Mouse (Mus musculus) brain, embryonic 14.5 days (tissue): ENCODE measurements around the gene Tmem107. TPM values are rescaled to one million over a fixed set of nuclear protein-coding genes. Genes with fewer than 3 reads are reported as not detected.

ENCODE experiments used
- DNase-seq: peaks from one replicate; pipeline ENCODE4 v3.0.0-alpha.2; 2011; ENCODE audit warnings: low read depth
- CTCF ChIP-seq: fragments of 200-500 bp; IDR thresholded peaks from 2 replicates; pipeline ENCODE4 v1.5.1; 2012; ENCODE audit warnings: inconsistent platforms, mild to moderate bottlenecking, moderate library complexity, borderline replicate concordance; ENCODE audit not compliant: insufficient read depth, insufficient read length; ENCODE audit errors: extremely low read depth
- POLR2A ChIP-seq: fragments of 200-500 bp; IDR thresholded peaks from 2 replicates; pipeline ENCODE4 v1.6.1; 2012; ENCODE audit warnings: mild to moderate bottlenecking, inconsistent platforms, borderline replicate concordance; ENCODE audit not compliant: poor library complexity, insufficient read depth, insufficient read length, severe bottlenecking; ENCODE audit errors: extremely low read depth
- polyA plus RNA-seq: library from polyadenylated mRNA; depleted of rRNA; stranded (reverse); fragments of >200 nt; gene quantifications from 2 replicates; pipeline ENCODE4 v1.2.3, GENCODE M21; 2012

Gene Tmem107
- polyA plus RNA-seq, 1 experiment: 25.6 TPM

DNA sequence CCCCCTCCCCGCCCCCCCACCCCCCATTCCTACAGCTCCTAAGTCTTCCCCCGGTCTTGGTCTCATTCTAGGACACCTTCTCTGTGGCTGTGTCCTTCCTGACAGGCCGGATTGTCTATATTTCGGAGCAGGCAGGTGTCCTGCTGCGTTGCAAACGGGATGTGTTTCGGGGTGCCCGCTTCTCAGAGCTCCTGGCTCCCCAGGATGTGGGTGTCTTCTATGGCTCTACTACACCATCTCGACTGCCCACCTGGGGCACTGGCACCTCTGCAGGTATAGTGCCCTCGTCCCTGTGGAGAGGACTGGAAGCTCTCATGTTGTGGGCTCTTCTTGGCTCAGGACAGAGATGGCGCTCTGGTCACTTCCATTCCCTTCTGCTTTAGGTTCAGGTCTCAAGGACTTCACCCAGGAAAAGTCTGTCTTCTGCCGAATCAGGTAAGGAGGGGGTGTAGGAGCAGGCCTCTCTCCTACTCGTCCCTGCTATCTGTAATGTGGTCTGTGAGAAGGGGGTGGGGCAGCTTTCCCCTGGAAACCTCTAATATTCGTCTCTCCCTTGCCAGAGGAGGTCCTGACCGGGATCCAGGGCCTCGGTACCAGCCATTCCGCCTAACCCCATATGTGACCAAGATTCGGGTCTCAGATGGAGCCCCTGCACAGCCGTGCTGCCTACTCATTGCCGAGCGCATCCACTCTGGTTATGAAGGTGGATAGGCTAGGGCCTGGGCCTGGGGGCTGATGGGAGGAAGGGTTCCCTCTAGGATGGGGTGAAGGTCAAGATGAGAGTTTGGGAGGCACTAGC is 31.2 kb downstream of the Tmem107 start:
- no peak for DNase-seq

GRCm38 (mm10) chr11:69102403-69102725 is 31.8 kb downstream of the Tmem107 start:
- no peak for TF ChIP-seq CTCF
- no peak for TF ChIP-seq POLR2A
- DNase-seq: no peak

More for the DNA sequence above, 31.2 kb downstream of the Tmem107 start:
- TF ChIP-seq POLR2A (no peak), CTCF (no peak)

DNA sequence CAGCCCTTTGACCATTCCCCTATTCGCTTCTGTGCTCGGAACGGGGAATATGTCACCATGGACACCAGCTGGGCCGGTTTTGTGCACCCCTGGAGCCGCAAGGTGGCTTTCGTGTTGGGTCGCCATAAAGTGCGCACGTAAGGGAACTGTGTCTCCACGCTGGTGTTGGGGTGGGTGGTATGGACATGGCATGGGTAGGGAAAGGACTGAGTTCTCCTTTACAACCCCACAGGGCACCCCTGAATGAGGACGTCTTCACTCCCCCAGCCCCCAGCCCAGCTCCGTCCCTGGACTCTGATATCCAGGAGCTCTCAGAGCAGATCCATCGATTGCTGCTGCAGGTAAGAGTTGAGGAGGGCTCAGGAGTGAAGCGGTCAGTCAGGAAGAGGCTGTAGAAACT is 32.5 kb downstream of the Tmem107 start:
- DNase-seq: no peak
- TF ChIP-seq POLR2A (no peak), CTCF (no peak)

- no peak for DNase-seq
- TF ChIP-seq POLR2A: no peak
- TF ChIP-seq CTCF: no peak
These were observed 33.2 kb downstream of the Tmem107 start for GRCm38 (mm10) chr11:69103531-69104435.

- TF ChIP-seq POLR2A (no peak), CTCF (no peak)
- DNase-seq: no peak
These were observed 33.9 kb downstream of the Tmem107 start for GRCm38 (mm10) chr11:69104487-69104886.

DNA sequence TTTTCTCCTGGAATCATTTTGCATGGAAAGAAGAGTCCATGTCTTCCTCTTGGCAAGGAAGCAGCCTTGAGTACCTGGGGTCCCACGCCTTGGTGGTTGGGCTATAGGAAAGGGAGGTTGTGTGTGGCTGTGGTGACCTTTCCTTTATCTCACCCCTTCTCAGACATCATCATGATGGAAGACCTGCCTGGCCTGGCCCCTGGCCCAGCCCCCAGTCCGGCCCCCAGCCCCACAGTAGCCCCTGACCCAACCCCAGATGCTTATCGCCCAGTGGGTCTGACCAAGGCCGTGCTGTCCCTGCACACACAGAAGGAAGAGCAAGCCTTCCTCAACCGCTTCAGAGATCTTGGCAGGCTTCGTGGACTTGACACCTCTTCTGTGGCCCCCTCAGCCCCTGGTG is 34.6 kb downstream of the Tmem107 start:
- no peak for DNase-seq
- TF ChIP-seq POLR2A: no peak
- TF ChIP-seq CTCF: no peak

- TF ChIP-seq POLR2A (no peak), CTCF (no peak)
- no peak for DNase-seq
These were observed 35.2 kb downstream of the Tmem107 start for GRCm38 (mm10) chr11:69105796-69106195.

DNA sequence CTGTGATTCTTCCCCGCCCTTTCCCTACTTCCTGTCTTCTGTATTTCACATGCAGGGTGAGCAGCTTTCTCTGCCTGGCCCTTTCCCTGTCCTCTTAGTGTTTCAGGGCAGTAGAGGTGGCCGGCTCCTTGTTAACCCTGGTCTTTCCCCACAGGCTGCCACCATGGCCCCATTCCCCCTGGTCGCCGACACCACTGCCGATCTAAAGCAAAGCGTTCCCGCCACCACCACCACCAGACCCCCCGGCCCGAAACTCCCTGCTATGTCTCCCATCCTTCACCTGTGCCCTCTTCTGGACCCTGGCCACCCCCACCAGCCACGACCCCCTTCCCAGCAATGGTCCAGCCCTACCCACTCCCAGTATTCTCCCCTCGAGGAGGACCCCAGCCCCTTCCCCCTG is 35.7 kb downstream of the Tmem107 start:
- no peak for TF ChIP-seq POLR2A
- no peak for TF ChIP-seq CTCF
- DNase-seq: no peak

DNA sequence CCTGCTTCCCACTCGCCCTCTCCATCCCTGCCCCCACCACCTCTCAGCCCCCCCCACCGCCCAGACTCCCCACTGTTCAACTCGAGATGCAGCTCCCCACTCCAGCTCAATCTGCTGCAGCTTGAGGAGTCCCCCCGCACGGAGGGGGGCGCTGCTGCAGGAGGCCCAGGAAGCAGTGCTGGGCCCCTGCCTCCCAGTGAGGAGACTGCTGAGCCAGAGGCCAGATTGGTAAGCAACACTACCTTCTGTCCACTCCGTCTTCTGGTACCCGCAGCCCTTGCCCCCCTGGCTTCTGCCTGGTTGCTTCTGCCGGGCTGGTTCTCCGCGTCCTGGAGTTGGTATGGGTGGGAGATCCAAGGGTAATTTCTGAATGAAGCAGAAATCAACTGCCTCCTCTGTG is 36.2 kb downstream of the Tmem107 start:
- no peak for DNase-seq
- TF ChIP-seq POLR2A (no peak), CTCF (no peak)

DNA sequence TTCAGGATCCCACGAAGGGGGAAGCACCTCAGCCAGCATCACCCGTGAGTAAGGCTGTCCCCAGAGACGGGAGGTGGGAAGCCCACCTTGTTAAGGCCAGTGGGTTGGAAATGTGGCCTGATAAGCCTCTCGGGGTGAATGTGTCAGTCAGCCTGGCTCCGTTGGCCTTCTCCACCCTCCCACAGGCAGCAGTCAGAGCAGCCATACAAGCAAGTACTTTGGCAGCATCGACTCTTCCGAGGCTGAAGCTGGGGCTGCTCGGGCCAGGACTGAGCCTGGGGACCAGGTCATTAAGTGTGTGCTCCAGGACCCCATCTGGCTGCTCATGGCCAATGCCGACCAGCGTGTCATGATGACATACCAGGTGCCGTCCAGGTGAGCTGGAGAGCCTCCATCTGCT is 37.1 kb downstream of the Tmem107 start:
- DNase-seq: no peak
- TF ChIP-seq CTCF (no peak), POLR2A (no peak)

DNA sequence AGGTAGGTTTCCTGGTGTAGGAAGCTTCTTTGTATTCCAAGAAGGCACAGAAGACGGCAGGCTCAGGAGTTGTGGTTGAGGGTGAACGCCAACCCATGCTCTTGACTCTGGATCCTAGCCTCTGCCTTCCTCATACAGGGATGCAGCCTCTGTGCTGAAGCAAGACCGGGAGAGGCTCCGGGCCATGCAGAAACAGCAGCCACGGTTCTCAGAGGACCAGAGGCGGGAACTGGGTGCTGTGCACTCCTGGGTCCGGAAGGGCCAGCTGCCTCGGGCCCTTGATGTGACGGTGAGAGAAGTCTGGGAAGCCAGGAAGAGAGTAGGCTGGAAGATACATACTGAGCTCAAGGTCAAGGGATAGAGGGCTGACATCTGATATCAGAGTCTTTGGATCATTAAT is 37.6 kb downstream of the Tmem107 start:
- TF ChIP-seq CTCF (no peak), POLR2A (no peak)
- no peak for DNase-seq
